Mouse (Mus musculus): Measurements from ENCODE around the gene Plau.
A peak's percentile ranks its signal among the peaks of the same experiment; 100 is the strongest.

Plau gene

GRCm38 (mm10) chr14:20844671-20845576 is 8.5 kb downstream of the Plau start:
- DNase-seq (ENCODE audit: low spot score in 2 of 2), result no peak

- peak in 1 of 2 experiments; percentile 37 for DNase-seq (ENCODE audit: low spot score in 2 of 2)
Measured at GRCm38 (mm10) chr14:20845577-20846088, 9.2 kb downstream of the Plau start.

DNA sequence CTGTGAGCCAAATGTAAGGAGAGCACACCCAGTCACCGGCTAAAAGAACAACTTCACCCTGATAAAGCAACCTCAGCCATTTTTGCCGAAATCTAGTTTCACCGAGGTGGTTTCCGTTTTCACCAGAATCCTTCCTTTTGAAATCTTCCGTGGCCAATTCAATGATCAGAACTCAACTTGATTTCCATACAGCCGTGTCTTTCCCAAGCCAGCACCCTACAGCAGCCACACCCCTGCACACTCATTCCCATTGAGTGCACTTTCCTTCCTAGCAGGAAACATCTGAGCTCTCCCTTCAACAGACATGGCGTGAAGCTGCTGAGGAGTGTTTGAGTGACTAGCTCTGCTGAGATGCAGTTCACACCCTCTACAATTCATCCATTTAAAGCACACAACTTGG is 9.8 kb downstream of the Plau start:
- DNase-seq (ENCODE audit: low spot score in 2 of 2), result no peak

- DNase-seq (ENCODE audit: low spot score in 2 of 2), result no peak
Measured at GRCm38 (mm10) chr14:20847637-20848129, 11.2 kb downstream of the Plau start.

DNA sequence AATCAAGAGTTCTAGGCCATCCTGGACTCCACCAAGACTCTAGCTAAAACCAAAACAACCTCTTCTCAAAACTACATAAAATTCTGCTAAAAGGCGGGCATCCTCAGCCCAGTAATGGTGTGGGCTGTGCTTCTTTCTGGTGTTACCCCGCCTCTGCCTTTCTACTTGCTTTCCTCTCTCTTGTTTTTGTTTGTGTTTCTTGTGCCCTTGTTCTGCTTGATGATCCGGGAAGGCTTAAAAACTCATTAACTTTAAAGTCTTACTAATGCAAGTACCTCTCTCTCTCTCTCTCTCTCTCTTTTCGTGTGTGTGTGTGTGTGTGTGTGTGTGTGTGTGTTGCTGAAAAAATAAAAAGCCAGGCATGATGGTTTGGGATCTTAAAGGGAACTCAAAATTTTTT is 13.3 kb downstream of the Plau start:
- DNase-seq (ENCODE audit: low spot score in 2 of 2), result no peak

DNA sequence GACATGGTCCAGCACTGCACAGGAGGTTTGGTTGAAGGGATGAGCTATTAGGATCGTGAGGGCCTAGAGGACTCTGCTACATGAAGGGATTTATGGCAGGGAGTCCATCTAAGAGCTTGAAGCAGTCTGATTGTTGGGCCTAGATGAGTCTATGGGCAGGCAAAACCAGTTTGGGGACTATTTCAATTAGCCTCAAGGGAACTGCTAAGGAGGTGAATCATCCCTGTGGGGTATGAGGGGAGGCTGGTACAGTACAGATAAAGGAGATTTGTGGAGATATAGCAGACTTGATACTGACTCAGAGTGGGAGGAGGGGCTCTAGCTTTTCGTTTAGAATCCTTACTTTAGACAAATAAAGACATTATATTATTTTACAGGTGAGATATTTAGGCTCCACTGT is 14.0 kb downstream of the Plau start:
- no peak for DNase-seq (ENCODE audit: low spot score in 2 of 2)

DNA sequence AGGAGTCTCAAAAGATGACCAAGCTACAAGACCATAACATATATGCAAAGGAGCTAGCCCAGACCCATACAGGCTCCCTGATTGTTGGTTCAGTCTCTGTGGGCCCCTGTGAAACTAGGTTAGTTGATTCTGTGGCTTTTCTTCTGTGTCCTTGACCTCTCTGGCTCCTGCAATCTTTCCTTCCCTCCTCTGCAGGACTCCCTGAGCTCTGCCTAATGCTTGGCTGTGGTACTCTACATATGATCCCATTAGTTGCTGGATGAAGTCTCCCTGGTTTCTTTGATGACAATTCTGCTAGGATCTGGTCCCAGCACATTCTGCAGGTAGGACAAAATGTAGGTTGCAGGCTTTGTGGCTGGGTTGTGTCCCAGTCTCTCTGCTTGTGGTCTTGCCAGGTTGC is 15.3 kb downstream of the Plau start:
- DNase-seq (ENCODE audit: low spot score in 2 of 2), result no peak

DNA sequence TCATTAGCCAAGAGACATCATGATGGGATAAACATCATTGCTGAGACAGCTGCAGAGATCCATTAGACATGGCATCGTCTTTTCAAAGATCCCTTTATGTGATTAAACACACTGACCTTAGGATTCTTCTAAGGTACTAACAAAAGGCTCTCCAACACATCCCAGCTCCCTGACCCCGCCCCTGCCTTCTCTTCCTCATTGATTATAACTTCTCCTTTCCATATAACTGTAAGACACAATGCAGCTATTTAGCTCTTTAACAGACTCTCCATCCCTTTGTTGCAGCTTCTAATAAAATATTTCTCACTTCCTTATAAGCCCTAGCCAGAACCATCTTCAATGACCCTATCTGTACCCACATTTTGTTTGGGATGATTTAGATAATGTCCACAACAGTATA is 24.7 kb downstream of the Plau start:
- no peak for DNase-seq (ENCODE audit: low spot score in 2 of 2)

DNA sequence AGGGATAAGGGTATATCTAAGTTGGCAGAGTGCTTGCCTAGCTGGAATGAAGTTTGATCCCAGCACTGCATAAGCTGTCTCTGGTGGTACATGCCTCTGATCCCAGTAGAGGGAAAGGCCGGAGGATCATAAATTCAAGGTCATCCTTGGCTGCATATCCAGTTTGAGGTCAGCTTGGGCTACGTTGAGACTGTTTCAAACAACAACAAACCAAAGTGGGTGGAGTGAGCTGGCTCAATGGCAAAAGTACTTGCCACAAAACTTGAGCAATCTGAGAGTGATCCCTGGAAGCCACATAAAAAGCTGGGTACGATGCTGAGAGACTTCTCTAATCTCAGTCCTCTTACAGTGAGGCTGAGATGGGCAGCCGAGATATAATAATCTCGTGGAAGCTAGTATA is 25.1 kb downstream of the Plau start:
- DNase-seq (ENCODE audit: low spot score in 2 of 2), result no peak

DNA sequence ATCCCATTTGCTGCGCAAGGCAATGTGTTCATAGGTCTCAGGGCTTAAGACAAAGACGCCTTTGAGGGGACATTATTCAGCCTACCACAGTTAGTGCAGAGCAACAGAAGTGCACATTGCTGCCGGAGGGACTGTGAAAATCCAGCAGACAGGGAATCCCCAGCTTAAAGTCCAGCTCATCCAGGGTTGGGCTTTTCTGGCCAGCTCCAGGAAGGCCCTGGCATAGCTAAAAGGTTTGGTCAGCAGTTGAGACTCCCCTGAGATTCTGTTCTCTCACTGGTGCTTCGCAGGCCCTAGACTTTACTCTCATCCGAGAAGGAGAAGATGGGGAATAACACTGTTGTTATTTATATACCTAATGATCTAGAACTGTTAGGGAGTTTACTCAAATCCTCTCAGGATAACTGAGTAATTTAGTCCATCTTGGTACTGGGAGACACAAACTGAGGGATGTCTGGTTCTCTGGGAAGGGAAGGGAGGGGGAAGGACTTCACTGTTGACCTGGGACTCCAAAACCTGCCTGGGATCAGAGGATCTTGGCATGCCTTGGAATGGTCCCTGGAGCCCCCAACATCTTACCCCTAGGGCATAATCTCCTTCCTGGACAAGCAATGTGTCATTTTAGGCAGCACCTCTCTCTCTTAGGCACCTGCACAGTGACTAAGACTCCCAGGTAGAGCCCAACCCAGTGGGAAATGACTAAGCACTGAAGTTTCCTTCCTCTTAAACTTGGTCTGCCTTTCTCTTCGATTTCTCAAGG is 27.0 kb downstream of the Plau start:
- no peak for DNase-seq (ENCODE audit: low spot score in 2 of 2)

- DNase-seq (ENCODE audit: low spot score in 2 of 2), result no peak
Measured at GRCm38 (mm10) chr14:20864192-20864591, 27.7 kb downstream of the Plau start.

GRCm38 (mm10) chr14:20865604-20866003 is 29.1 kb downstream of the Plau start:
- no peak for DNase-seq (ENCODE audit: low spot score in 2 of 2)

- no peak for DNase-seq (ENCODE audit: low spot score in 2 of 2)
Measured at GRCm38 (mm10) chr14:20866365-20866764, 29.9 kb downstream of the Plau start.

DNA sequence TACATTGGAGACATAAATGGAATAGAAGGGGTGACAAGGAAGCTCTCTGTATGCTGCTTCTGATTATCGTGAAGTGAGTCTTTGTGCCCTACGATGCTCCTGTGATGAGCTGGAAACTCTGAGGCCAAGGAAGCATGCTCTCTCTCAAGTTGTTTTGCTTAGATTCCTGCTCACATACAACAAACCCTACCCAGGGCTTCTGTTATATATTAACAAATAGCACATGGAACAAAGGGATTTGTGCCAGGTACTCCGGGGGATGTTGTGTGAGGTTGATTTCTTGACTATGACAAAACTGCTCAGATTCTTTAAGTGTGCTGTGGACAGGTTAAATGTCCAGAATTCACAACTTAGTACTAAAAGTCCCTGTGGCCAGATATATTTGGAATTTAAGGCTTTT is 33.6 kb downstream of the Plau start:
- DNase-seq (ENCODE audit: low spot score in 2 of 2), result no peak

DNA sequence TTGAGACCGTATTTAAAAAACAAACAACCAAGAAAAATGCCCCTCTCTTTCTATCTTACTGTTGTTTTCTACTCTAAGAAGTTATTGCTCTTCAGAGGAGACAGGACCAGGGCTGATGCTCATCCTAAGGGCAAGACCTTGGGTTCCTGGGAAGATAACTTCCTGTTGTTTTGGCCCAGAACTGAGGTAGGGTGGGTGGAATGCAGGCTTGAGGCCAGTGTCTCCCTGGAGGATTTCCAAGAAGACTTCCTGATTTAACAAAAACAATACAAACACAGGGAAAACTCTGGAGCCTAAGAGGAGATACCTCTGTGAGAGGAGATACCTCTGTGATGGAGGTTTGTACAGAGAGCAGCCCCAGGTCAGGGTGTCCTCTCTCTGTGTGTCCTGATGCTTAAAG is 35.0 kb downstream of the Plau start:
- no peak for DNase-seq (ENCODE audit: low spot score in 2 of 2)

DNA sequence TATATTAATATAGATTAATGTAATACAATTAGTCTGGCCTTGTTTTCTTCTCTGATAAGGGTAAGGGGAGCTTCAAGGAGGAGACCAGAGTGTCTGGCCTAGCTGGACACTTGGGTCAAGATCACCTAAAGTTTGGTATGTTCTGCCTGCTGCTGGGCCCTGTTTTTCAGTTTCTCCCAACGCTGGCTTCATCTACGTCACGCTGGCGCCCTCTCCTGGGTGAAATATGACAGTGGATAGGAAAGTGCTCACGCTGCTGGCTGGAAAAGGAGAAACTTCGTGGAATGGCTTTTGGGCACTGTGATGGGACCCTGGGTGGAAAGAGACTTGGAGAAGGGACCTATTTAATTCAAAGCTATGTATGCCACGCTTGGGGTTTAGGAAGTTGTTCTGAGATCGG is 36.8 kb downstream of the Plau start:
- DNase-seq (ENCODE audit: low spot score in 2 of 2), result peak; percentile 45 to 77

- DNase-seq (ENCODE audit: low spot score in 2 of 2), result no peak
Measured at GRCm38 (mm10) chr14:20873931-20874330, 37.5 kb downstream of the Plau start.

DNA sequence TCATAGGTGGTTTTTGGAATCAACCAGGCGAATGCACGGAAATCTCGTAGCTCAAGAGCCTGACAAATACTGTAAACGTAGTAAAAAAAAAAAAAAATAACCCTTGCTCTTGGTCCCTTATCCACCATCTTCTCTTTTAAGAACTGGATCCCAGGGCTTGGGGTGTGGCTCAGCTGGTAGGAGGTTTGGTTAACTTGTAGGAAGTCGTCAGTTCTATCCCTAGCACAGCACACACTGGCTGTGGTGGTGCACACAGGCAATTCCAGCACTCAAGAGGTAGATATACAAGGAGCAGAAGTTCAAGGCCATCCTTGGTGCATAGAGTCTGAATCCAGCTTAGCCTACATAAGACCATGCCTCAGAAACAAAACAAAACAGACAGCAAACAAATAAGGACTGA is 48.2 kb downstream of the Plau start:
- DNase-seq (ENCODE audit: low spot score in 2 of 2), result no peak

- DNase-seq (ENCODE audit: low spot score in 2 of 2), result peak; percentile 22 to 54
Measured at GRCm38 (mm10) chr14:20885091-20885888, 48.8 kb downstream of the Plau start.

GRCm38 (mm10) chr14:20886266-20886665 is 49.8 kb downstream of the Plau start:
- peak; percentile 69 to 89 for DNase-seq (ENCODE audit: low spot score in 2 of 2)

- no peak for DNase-seq (ENCODE audit: low spot score in 2 of 2)
Measured at GRCm38 (mm10) chr14:20887541-20888085, 51.2 kb downstream of the Plau start.

All from thymus, postnatal 10 days (tissue).